Mouse (Mus musculus) intestine, embryonic 16.5 days (tissue): Measurements from ENCODE around the gene Dpp4. TPM values are rescaled to one million over a fixed set of nuclear protein-coding genes. Genes with fewer than 3 reads are reported as not detected.

Source experiments
- ATAC-seq: fragments of 200-750 bp; cut with Nextera tagmentation; 2 replicates; pipeline ENCODE4 v1.8.0; 2017; ENCODE audit warnings: moderate TSS enrichment, moderate library complexity
- H3K27ac ChIP-seq: fragments of 300-500 bp; sonication (generic); 2 replicates; pipeline ENCODE4 v1.5.1; 2014; ENCODE audit warnings: mild to moderate bottlenecking, low read length
- H3K27me3 ChIP-seq: fragments of 300-500 bp; sonication (generic); replicated peaks from 2 replicates; pipeline ENCODE4 v1.6.1; 2014; ENCODE audit warnings: low read length, control low read depth, mixed read lengths; ENCODE audit not compliant: control insufficient read depth, insufficient read depth
- H3K36me3 ChIP-seq: fragments of 300-500 bp; sonication (generic); 2 replicates; pipeline ENCODE4 v1.6.1; 2014; ENCODE audit warnings: low read length, control low read depth; ENCODE audit not compliant: control insufficient read depth, insufficient read depth
- H3K4me1 ChIP-seq: fragments of 300-500 bp; sonication (generic); 2 replicates; pipeline ENCODE4 v1.6.1; 2014; ENCODE audit warnings: low read length, control low read depth, mixed read lengths; ENCODE audit not compliant: control insufficient read depth, insufficient read depth
- H3K4me2 ChIP-seq: fragments of 300-500 bp; sonication (generic); 2 replicates; pipeline ENCODE4 v1.6.1; 2014; ENCODE audit warnings: low read depth, low read length, control low read depth
- H3K4me3 ChIP-seq: fragments of 300-500 bp; sonication (generic); 2 replicates; pipeline ENCODE4 v1.5.1; 2014; ENCODE audit warnings: mild to moderate bottlenecking, low read length
- H3K9ac ChIP-seq: fragments of 300-500 bp; sonication (generic); 2 replicates; pipeline ENCODE4 v1.6.1; 2014; ENCODE audit warnings: low read depth, low read length
- H3K9me3 ChIP-seq: fragments of 300-500 bp; sonication (generic); 2 replicates; pipeline ENCODE4 v1.6.1; 2016; ENCODE audit warnings: low read length, control low read depth; ENCODE audit not compliant: control insufficient read depth
- WGBS: fragments of 180-500 bp; shearing (Covaris S2); extraction: QIAGEN DNeasy Blood & Tissue Kit; methylation state at CpG from one replicate; pipeline ENCODE4 v1.1.7; 2014; 5-methylcytosine and 5-hydroxymethylcytosine counted together
- polyA plus RNA-seq: library from polyadenylated mRNA; unstranded; fragments of >200 nt; fragmentation: Nextera tagmentation; extraction: Ambion mirVana; gene quantifications from 2 replicates; pipeline ENCODE4 v1.2.1, GENCODE M21; 2015

Dpp4 gene
- polyA plus RNA-seq, 1 experiment from 2014 or later = 85.0 TPM

- no peaks in the 10 kb centered on the region for H3K27me3 ChIP-seq
- H3K9me3 ChIP-seq = no peaks in the 10 kb centered on the region
- no peak for ATAC-seq
- H3K4me3 ChIP-seq = no peak overlapping the region
- H3K9ac ChIP-seq = no peak overlapping the region
- no peaks in the 10 kb centered on the region for H3K4me1 ChIP-seq
- no peak overlapping the region for H3K27ac ChIP-seq
- 74% methylated on average over 5 of the region's 5 CpGs for WGBS
- no peaks in the 10 kb centered on the region for H3K36me3 ChIP-seq
- H3K4me2 ChIP-seq = no peak overlapping the region
Observed at GRCm38 (mm10) chr2:62449692-62450346, 37.8 kb upstream of the Dpp4 start.

- Histone ChIP-seq H3K4me3 (no peak overlapping the region), H3K4me2 (0 out of 2 replicates have a peak overlapping the region, but pooled peaks have one; percentile 25), H3K9ac (no peak overlapping the region), H3K4me1 (0 out of 2 replicates have a peak, but pooled peaks cover 3% of the 10 kb centered on the region), H3K9me3 (no peaks in the 10 kb centered on the region), H3K27me3 (no peaks in the 10 kb centered on the region), H3K36me3 (no peaks in the 10 kb centered on the region), H3K27ac (no peak overlapping the region)
- WGBS = 57% methylated on average over 13 of the region's 13 CpGs
- ATAC-seq = peak; percentile 93
Observed at GRCm38 (mm10) chr2:62440802-62441544, 28.9 kb upstream of the Dpp4 start.

GRCm38 (mm10) chr2:62440083-62440482 lies 28.1 kb upstream of the Dpp4 start:
- 83% methylated on average over 4 of the region's 4 CpGs for WGBS
- ATAC-seq = no peak

GRCm38 (mm10) chr2:62431245-62431795 lies 19.3 kb upstream of the Dpp4 start:
- Histone ChIP-seq H3K27ac (no peak overlapping the region), H3K4me3 (no peak overlapping the region), H3K36me3 (no peaks in the 10 kb centered on the region), H3K9ac (no peak overlapping the region), H3K4me2 (no peak overlapping the region), H3K27me3 (no peaks in the 10 kb centered on the region), H3K9me3 (no peaks in the 10 kb centered on the region), H3K4me1 (no peaks in the 10 kb centered on the region)
- WGBS = 85% methylated on average over 8 of the region's 8 CpGs
- no peak for ATAC-seq

More at GRCm38 (mm10) chr2:62440083-62440482, 28.1 kb upstream of the Dpp4 start:
- H3K4me1 ChIP-seq = 0 out of 2 replicates have a peak, but pooled peaks cover 3% of the 10 kb centered on the region
- H3K27ac ChIP-seq = no peak overlapping the region
- H3K9me3 ChIP-seq = no peaks in the 10 kb centered on the region
- H3K4me3 ChIP-seq = no peak overlapping the region
- no peak overlapping the region for H3K4me2 ChIP-seq
- no peaks in the 10 kb centered on the region for H3K27me3 ChIP-seq
- H3K36me3 ChIP-seq = no peaks in the 10 kb centered on the region
- H3K9ac ChIP-seq = no peak overlapping the region

GRCm38 (mm10) chr2:62425941-62426340 lies 13.9 kb upstream of the Dpp4 start:
- H3K9me3 ChIP-seq = no peaks in the 10 kb centered on the region
- H3K36me3 ChIP-seq = no peaks in the 10 kb centered on the region
- no peak overlapping the region for H3K9ac ChIP-seq
- no peaks in the 10 kb centered on the region for H3K4me1 ChIP-seq
- no peaks in the 10 kb centered on the region for H3K27me3 ChIP-seq
- H3K4me2 ChIP-seq = no peak overlapping the region
- H3K4me3 ChIP-seq = no peak overlapping the region
- no peak for ATAC-seq
- whole genome bisulfite sequencing = 86% methylated on average over 3 of the region's 3 CpGs
- no peak overlapping the region for H3K27ac ChIP-seq

GRCm38 (mm10) chr2:62423343-62423776 lies 11.3 kb upstream of the Dpp4 start:
- Histone ChIP-seq H3K4me2 (no peak overlapping the region), H3K9me3 (no peaks in the 10 kb centered on the region), H3K27me3 (no peaks in the 10 kb centered on the region), H3K4me1 (peaks cover 2% of the 10 kb centered on the region; the same call in 1 of the 2 replicates), H3K9ac (no peak overlapping the region), H3K36me3 (no peaks in the 10 kb centered on the region), H3K27ac (no peak overlapping the region), H3K4me3 (no peak overlapping the region)
- 43% methylated on average over 4 of the region's 4 CpGs for WGBS
- no peak for ATAC-seq

- WGBS = 74% methylated on average over 6 of the region's 6 CpGs
- H3K4me2 ChIP-seq = no peak overlapping the region
- no peak overlapping the region for H3K27ac ChIP-seq
- ATAC-seq = no peak
- H3K9me3 ChIP-seq = no peaks in the 10 kb centered on the region
- H3K4me3 ChIP-seq = no peak overlapping the region
- no peaks in the 10 kb centered on the region for H3K27me3 ChIP-seq
- no peaks in the 10 kb centered on the region for H3K36me3 ChIP-seq
- peaks cover 2% of the 10 kb centered on the region; the same call in 1 of the 2 replicates for H3K4me1 ChIP-seq
- H3K9ac ChIP-seq = no peak overlapping the region
Observed at GRCm38 (mm10) chr2:62422515-62423342, 10.7 kb upstream of the Dpp4 start.

- Histone ChIP-seq H3K4me3 (no peak overlapping the region), H3K9ac (no peak overlapping the region), H3K4me2 (no peak overlapping the region), H3K9me3 (no peaks in the 10 kb centered on the region), H3K27me3 (no peaks in the 10 kb centered on the region), H3K36me3 (no peaks in the 10 kb centered on the region), H3K27ac (no peak overlapping the region), H3K4me1 (peaks cover 2% of the 10 kb centered on the region; the same call in 1 of the 2 replicates)
- no peak for ATAC-seq
- 97% methylated on average over 4 of the region's 4 CpGs for WGBS
Observed at GRCm38 (mm10) chr2:62421229-62421628, 9.2 kb upstream of the Dpp4 start.

- no peaks in the 10 kb centered on the region for H3K36me3 ChIP-seq
- WGBS = 63% methylated on average over 3 of the region's 3 CpGs
- H3K4me1 ChIP-seq = peaks cover 2% of the 10 kb centered on the region; the same call in 1 of the 2 replicates
- H3K9me3 ChIP-seq = no peaks in the 10 kb centered on the region
- H3K27me3 ChIP-seq = no peaks in the 10 kb centered on the region
- no peak overlapping the region for H3K4me3 ChIP-seq
- no peak overlapping the region for H3K4me2 ChIP-seq
- H3K27ac ChIP-seq = peak overlapping the region; percentile 35; the same call in 1 of the 2 replicates
- H3K9ac ChIP-seq = no peak overlapping the region
- peak; percentile 94 for ATAC-seq
Observed at GRCm38 (mm10) chr2:62420045-62420444, 8.0 kb upstream of the Dpp4 start.
